Mouse (Mus musculus) gastrocnemius, postnatal 36 days (tissue): ENCODE measurements around the gene Rnps1. TPM values are rescaled to one million over a fixed set of nuclear protein-coding genes. Genes with fewer than 3 reads are reported as not detected.
"Not testable (repeated sequence)": the region's sequence is repeated elsewhere in the genome, so short reads cannot be mapped to it uniquely, and the experiment has no call there.

Experiments used
- DNase-seq, 2 experiments: peaks; one replicate each; pipeline ENCODE4 v3.0.0; 2022
- intact Hi-C: fragments of 180-260 bp; cut with DNase I; formaldehyde crosslinking; loops from one replicate; pipeline ENCODE4 v1.15.1; 2025
- long read RNA-seq, 2 experiments: library from polyadenylated mRNA; stranded (forward); transcript quantifications; one replicate each; pipeline ENCODE4 v2.0.0; 2021
- total RNA-seq, 2 experiments: library from RNA; stranded (reverse); gene quantifications; 2 replicates each; pipeline ENCODE4 v1.2.3; 2021

Gene Rnps1
- 10 to 100 TPM; 41.7 to 48.3 TPM for total RNA-seq
- long read RNA-seq, experiment 1, transcript Rnps1-201 (8 exons, 1,816 nt) = minor isoform, 12 of 42 reads
- long read RNA-seq, experiment 1, transcript Rnps1-203 (9 exons, 1,920 nt) = major isoform, 14 of 42 reads
- long read RNA-seq, experiment 1, transcript Rnps1-202 (7 exons, 1,646 nt) = minor isoform, 7 of 42 reads
- long read RNA-seq, experiment 1, partial matches to known transcripts = 0 of 42 reads
- long read RNA-seq, experiment 1, other reads (novel, unspliced or antisense) = 4 of 42 reads
- long read RNA-seq, experiment 2, transcript Rnps1-201 (8 exons, 1,816 nt) = major isoform, 17 of 58 reads
- long read RNA-seq, experiment 2, transcript Rnps1-202 (7 exons, 1,646 nt) = minor isoform, 14 of 58 reads
- long read RNA-seq, experiment 2, transcript Rnps1-203 (9 exons, 1,920 nt) = minor isoform, 14 of 58 reads
- long read RNA-seq, experiment 2, partial matches to known transcripts = 3 of 58 reads
- long read RNA-seq, experiment 2, other reads (novel, unspliced or antisense) = 8 of 58 reads

DNA sequence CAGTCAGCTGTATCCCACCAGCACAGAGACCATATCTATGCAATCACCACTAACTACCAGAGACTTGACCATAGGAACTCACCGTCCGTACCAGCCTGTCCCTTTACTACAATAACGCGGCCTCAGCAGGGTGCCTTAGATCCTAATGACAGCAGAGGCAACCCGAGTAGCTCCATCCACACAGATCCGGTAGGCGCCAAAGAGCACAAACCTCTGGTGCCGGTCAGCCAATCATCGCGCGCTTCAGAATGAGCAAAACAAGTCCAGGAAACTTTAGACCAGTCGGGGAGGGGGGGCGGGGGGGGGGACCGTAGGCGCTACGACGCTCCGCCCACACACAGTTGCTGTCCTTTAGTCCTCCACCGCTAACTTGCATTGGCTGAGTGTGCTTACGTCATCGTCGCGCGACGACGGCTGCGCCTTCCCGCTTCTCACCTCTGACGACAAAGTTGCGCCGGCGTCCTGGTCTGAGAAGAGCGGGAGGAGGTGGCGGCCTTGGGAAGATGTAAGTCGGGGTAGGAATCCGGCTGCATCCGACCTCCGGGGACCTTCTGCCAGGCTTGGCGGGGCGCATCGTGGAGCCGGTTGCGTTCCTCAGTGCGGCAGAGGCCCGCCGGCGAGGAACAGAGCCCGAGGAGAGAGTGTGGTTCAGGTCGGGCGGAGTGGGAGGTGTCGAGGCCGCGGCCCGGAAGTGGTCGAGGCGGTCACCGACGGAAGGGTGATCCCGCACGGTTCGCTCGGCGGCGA, at the start of gene Rnps1:
TSS of gene Rnps1 (plus strand) at position 336 of the 747 bp plus-strand sequence.
- DNase-seq = peak; percentile 90 to 91
- intact Hi-C loops = no loop called here

DNA sequence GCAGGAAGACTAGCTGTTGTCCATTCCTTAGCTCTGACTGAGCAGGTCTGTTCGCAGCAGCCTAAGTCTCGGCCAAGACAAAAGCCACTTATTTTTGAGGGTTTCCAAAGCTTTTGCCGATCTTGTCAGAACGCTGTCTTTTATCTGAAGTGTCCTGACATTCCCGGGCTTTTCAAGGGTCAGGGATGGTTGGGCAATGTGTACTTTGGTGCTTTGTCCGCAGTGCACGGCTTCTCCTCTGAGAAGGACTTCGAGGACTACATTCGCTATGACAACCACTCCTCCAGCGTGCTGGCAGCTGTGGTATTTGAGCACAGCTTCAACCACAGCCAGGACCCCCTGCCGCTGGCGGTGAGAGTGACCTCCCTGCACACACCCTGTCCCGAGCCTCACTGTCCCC, 48.5 kb upstream of the Rnps1 start:
- intact Hi-C loops = no loop called here
- DNase-seq = no peak

DNA sequence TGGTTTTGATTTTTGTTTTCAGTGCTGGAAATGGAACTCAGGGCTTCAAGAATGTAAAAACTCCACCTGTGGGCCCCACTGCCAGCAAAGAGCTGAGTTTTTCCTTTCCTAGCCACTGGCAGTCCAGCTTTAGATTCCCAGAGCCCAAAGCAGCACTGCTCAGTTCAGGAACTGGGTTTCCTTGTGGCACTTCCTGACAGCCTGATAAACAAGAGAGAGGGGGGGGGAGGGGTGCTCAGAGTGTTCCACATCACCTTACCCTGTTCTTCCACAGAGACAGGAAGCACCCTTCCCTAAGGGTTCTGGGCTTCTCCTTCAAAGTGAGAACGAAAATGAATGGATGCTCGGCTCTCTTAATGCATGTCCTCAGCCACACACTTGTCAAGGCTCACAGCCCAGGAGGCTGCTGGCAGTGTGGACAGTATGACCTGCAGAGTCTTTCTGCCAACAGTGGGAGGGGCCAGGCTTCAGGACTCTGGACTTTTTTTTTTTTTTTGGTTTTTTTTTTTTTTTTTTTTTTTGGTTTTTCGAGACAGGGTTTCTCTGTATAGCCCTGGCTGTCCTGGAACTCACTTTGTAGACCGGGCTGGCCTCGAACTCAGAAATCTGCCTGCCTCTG, 39.2 kb upstream of the Rnps1 start:
- DNase-seq = no peak
- intact Hi-C loops = no loop called here

DNA sequence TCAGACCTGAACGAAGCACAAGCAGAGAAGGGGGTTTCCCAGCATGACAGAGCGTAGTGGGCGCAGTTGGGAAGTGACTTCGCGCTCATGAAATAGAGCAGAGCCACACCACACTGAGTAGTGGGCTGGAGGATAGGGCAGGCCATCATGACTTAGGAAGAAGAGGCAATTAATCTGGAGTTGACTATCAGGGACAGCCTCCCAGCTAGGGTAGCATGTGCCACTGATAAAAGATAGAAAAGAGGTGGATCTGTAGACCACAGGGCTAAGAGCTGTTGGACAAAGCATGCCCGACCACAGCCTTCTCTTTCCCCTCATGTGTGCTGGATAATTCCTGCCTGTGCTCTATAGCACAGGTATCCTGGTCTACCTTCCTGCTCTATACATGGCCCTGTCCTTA, 38.5 kb upstream of the Rnps1 start:
- intact Hi-C loops = no loop called here
- no peak for DNase-seq

DNA sequence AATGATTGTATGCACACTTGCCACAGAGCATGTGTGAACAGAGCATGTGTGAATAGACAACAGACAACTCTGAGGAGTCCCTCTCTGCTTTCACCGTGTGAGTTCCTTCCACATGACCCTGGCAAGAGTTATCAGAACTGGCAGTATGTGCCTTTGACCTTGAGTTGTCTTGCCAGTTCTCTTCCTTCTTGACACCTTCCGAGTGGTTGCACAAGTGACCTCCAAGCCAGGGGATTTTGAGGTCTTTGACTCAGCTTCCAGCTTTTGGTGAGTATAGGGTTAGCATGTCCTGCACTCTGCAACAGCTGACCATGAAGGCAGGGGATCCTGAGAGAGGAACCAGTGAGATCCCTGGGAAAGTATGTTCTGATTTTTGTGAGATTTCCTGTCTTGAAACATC, 35.9 kb upstream of the Rnps1 start:
- no peak for DNase-seq
- intact Hi-C loops = no loop called here

DNA sequence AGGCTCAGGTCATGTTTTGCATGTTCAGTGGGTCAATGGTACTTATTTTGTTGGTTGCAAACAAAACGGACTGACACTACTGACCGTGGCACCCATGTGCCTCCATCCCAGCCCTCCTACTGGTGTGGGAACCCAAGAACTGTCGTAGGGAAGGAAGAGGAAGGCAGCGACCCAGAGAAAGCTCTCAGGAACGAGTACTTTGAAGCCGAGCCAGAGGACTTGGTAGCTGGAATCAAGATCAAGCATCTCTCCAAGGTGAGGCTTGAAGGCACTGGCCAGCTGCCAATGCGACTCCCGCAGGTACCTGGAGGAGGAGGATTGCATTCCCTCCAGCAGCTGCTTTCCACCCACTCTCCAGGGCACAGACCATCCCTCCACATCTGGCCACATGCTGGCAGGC, 30.6 kb upstream of the Rnps1 start:
- no peak for DNase-seq
- intact Hi-C loops = no loop called here

DNA sequence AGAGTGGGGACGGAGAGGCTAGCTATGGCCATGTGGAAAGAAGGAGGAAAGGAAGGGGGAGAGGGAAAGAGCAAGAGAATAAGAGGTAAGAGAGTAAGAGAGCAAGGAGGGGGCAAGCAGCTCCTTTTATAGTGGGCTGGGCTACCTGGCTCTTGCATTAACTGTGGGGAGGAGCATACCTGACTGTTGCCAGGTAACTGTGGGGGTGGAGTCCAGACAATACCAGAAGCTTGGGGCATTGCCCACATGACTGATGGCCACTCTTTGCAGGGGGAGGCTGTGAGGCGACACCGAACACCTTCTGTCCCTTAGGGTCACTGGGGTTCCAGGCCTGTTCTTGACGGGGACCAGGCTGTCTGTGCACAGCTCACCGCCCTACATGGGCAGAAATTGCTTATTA, 25.7 kb upstream of the Rnps1 start:
- intact Hi-C loops = loop anchor here (5.0 kb wide), 2 partner anchors 216 to 236 kb away; partner anchors contain the start of gene Pdpk1
- DNase-seq = no peak

DNA sequence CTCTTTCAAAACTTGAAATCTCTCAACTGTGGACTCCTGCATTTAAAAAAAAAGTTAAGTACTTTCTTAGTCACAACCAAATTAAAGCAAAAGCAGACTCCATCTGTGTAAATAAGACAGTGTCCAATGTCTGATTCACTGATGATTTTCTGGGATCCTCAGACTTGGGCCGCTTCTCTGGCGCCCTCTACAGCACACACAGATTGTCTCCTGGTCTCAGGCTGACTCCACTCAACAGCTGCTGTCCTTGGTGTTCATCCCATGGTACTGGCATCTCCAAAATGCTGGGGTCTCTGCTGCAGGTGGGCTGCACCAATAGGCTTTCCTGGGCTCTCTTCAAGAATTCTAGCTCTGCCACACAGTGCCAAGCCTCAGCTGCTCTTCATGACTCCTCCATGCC, 24.5 kb upstream of the Rnps1 start:
- intact Hi-C loops = loop anchor here (5.0 kb wide), 2 partner anchors 218 to 238 kb away; partner anchors contain the start of gene Pdpk1
- peak; percentile 33 to 42 for DNase-seq

DNA sequence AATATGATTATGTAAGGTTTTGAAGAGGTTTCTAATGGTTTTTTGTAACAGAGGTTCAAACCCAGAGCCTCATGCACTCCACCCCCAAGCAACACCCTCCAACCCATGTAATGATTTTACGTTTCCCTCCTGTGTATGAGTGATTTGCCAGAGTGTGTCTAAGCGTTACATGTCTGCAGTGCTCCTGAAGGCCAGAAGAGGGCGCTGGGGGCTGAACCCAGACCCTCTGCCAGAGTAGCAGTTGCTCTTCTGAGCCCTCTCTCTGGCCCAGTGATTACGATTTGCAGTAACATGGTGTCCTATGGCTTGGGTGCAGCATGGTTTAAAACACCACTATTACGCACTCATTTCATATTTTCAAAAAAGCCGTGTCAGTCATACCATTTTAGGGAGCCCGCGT, 23.2 kb upstream of the Rnps1 start:
- intact Hi-C loops = no loop called here
- no peak for DNase-seq

DNA sequence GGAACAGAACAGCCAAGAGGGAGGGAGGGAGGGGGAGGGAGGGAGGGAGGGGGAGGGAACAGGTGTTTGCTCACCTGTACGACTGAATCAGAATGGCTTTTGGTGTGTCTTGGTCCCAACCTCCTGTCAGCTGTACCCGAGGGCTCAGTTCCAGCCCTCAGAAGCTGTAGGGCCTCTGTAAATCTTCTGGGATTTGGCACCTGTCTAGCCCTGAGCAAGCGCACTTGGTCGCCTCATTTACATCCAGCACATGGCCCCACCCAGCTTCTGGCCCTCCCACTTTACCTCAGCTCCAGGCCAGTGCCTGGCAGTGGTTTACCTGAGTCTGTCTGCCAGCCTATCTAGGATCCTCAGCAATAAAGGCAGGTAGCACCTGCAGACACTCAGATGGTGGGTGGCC, 20.8 kb upstream of the Rnps1 start:
- DNase-seq = no peak
- intact Hi-C loops = no loop called here

DNA sequence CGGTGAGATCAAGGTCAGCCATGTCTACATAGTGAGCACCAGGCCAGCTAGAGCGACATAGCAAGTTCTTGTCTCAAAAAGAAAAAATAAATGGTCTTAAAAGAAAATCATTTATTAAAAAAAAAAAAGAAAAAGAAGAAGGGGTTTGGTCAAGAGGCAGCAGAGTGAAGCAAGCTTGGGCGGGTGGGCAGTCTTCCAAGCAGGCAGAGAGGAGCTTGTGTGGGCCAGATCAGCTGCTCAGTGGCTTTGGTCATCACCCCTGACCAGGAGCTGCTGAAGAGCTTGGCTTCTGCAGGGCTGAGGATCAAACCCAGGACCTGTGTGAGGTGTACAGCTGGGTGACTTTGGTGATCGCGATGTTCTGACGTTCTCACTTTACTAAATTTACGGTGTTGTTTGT, 19.9 kb upstream of the Rnps1 start:
- intact Hi-C loops = no loop called here
- no peak for DNase-seq

DNA sequence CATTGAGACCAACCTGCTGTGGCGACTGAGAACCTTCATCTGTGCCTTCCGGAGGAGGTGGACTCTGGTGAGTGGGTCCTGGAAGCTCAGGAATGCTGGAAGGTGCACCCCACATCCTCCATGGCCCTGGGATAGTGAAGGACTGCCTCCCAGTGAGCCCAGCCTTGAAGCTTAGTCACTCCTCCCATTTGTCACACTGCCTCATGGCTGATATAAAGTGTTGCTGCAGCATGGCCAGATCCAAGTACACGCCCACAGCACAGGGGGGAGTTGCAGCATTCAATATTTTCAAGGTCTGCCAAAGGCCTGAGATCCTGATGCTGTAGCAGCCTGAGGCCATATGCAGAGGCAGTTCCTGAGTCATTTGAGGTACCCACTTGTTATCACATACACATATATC, 12.0 kb upstream of the Rnps1 start:
- DNase-seq = no peak
- intact Hi-C loops = no loop called here

DNA sequence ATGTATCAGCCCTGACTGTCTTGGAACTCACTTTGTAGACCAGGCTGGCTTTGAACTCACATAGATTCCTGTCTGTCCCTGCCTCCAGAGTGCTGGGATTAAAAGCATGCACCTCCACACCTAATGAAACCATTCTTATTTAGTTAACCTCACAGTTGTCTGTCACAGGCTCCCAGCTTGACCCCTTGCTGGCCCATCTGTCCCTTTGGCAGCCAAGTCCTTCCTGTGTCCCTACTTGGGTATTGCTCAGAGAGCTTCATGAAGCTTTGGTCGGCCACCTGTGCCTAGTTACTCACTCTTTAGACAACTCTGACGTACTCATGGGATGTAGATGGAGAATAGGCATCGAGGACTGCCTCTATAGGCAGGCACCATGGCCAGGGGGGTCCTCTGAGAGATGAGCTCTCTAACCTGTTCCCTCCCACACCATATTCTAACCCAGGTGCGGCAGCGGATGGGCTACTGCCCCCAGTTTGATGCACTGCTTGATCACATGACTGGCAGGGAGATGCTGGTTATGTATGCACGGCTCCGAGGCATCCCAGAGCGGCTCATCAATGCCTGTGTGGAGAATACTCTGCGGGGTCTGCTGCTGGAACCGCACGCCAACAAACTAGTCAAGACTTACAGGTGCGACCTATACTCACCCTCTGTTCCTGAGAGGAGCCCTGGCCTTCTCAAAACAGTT, 7.1 kb upstream of the Rnps1 start:
- DNase-seq = no peak
- intact Hi-C loops = no loop called here

DNA sequence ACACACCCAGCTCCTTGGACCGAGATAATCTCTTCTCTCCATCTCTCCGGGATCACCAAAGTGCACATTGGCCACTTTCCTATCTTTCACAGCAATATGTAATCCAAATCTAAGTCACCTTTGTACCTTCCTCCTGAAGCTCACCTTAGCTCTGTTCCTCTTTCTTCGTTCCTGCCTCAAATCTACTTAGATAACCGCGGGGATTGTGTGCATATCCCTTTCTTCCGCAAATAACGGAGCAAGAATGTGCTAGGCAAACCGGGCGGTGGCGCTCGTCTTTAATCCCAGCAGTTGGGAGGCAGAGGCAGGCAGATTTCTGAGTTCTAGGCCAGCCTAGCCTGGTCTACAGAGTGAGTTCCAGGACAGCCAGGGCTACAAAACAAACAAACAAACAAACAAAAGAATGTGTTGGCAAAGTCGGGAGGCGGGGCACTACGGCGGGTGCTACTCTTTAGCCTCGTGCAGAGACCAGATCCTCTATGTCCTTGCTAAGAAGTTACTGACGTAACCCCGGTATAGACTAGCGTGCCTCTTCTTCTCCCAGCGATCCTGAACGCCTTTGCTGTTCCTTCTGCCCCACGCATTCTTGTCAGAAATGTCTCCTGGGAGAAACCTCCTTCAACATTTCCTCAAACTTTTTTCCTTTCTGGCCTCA, 681 bp upstream of the Rnps1 start:
- intact Hi-C loops = no loop called here
- DNase-seq = no peak

DNA sequence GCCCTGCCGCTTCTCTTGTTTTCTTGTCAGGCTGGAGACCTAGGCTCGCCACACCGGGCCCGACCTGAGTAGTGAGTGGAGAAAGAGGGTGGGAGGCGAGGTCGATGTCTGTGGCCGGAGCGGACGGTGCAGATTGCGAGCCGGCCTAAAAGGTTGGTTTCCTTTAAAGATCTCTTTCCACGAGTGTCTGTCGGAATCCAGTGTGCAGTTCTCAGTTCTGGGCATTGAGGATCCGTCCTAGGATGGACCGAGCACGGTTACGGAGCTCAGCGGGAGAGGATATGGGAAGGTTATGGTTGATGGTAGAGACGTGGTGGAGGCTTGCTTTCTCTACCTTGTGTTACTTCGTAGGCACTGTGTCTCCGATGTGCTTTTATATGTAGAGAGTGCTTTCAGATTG, 646 bp downstream of the Rnps1 start:
- no peak for DNase-seq
- intact Hi-C loops = no loop called here

DNA sequence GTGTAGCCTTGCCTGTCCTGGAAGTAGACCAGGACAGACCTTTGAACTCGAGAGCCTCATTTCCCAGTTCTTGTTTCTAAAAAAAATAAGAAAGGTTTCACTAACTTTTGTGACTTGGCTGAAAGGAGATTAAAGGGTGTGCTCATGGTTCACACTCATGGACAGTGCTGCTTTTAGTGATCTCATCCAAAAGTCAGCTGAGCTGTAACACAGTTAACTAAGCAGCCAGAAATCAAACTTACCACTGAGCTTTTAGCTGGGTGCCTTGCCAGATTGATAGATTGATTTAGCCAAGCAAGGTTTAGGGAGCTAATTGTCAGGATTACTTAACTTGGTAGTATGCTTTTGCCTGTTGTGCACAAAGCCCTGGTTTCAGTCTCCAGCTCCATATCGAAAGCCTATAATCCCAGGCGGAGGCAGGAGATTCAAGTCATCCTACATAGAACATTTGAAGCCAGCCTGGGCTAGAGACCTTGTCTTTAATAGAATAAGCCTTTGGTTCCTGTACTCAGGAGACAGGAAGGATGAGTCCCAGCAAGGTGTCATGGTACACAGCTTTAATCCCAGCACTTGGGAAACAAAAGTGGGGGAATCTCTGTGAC, 1.8 kb downstream of the Rnps1 start:
- intact Hi-C loops = no loop called here
- no peak for DNase-seq

DNA sequence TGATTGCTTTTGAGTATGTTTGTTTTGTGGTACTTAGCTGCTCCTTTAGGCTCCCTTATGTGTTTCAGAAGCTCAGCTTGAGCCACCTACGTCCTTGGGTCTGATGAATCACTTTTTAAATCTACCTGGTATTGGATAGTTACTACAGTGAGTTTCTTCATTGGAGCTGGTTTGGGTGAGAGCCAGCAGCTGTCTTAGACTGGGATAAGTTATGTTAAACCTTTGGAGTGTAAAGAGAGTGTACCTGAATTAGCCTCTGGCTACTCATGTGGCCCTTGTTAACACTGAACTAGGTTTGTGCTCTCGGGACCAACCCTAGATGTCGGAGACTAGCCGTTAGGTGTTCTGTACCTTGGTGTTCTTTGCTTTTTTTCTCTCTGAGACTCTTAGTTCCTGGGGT, 8.7 kb downstream of the Rnps1 start:
- intact Hi-C loops = no loop called here
- DNase-seq = no peak

DNA sequence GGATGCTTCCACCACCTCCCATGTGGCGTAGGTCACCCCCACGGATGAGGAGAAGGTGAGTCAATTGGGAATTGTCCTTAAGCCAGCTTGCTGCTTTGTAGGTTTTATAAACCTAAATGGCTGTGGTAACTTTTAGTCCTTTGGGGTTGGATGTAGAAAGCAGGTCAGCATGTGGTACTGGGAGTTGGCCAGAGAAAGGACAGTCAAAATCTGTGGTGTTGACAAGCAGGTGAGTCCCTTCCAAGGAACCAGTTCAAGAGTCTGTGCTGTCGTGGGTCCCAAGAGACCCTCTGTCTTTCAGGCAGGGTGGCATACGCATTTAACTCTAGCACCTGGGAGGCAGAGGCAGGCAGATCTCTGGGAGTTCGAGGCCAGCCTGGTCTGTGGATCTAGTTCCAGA, 10.1 kb downstream of the Rnps1 start:
- DNase-seq = no peak
- intact Hi-C loops = no loop called here

DNA sequence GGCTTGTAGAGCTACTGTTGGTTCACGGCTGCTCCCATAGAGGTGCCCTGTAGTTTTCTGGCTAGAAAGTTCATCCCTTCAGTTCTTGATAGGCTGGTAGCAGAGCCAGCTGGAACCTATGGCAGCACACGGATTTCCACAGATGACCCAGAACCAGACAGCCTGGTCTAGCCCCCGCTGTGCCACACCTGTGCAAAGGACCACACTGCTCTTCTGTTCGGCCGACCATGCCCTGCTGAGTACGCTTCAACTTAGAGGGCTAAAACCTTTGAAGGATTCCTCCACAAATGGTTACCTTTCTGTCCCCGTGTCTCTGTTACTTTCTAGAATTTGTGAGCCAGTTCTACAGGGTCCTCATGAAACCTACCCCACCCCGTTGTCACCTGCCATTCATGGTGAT, 11.0 kb downstream of the Rnps1 start:
- intact Hi-C loops, DNase-seq: not testable (repeated sequence)

DNA sequence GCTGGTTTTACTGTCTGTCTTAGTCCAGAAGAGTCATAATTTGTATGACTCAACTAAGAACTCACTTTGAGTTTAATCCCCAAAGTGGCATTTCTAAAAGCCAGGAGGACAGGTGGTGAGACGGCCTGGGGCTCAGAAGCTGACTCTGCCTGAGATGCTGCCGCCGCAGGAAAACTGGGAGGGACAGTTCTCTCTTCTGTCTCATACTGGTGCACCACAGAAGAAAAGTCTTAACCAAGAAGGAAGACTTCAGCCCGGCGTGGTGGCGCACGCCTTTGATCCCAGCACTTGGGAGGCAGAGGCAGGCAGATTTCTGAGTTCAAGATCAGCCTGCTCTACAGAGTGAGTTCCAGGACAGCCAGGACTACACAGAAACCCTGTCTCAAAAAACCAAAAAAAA, 11.5 kb downstream of the Rnps1 start:
- DNase-seq = no peak
- intact Hi-C loops = no loop called here
